Mouse (Mus musculus) bone marrow, adult 2 months (tissue): Measurements from ENCODE around the gene Hsd17b1. TPM values are rescaled to one million over a fixed set of nuclear protein-coding genes. Genes with fewer than 3 reads are reported as not detected.

ENCODE experiments used
- H3K27ac ChIP-seq: fragments of 200-500 bp; 2 replicates; pipeline ENCODE4 v1.5.1; 2012; ENCODE audit warnings: low read depth, mild to moderate bottlenecking, control low read depth, inconsistent platforms, low read length; ENCODE audit not compliant: control insufficient read depth, poor library complexity, insufficient read depth
- H3K4me1 ChIP-seq: fragments of 200-500 bp; 2 replicates; pipeline ENCODE4 v1.6.1; 2011; ENCODE audit warnings: low read length; ENCODE audit not compliant: control insufficient read depth, insufficient read depth
- H3K4me3 ChIP-seq: fragments of 200-500 bp; replicated peaks from 2 replicates; pipeline ENCODE3; 2011; ENCODE audit warnings: mild to moderate bottlenecking, low read depth, low read length, control low read depth; ENCODE audit not compliant: control insufficient read depth
- CTCF ChIP-seq: fragments of 200-500 bp; IDR thresholded peaks from 2 replicates; pipeline ENCODE4 v1.5.1; 2011; ENCODE audit warnings: low read length, control low read depth; ENCODE audit not compliant: control insufficient read depth, insufficient read depth
- POLR2A ChIP-seq: fragments of 200-500 bp; IDR thresholded peaks from 2 replicates; pipeline ENCODE4 v1.6.1; 2011; ENCODE audit warnings: low read depth, mild to moderate bottlenecking, control low read depth, low read length, borderline replicate concordance; ENCODE audit not compliant: control insufficient read depth
- WGBS: fragments of 180-500 bp; shearing (Covaris S2); methylation state at CpG from one replicate; pipeline ENCODE4 v1.1.7; 2018; 5-methylcytosine and 5-hydroxymethylcytosine counted together
- polyA plus RNA-seq: library from polyadenylated mRNA; stranded (reverse); fragments of >200 nt; gene quantifications from 2 replicates; pipeline ENCODE4 v1.2.4, GENCODE M21; 2011; ENCODE audit warnings: low replicate concordance; ENCODE audit not compliant: missing spikeins, insufficient read depth, insufficient read length

Gene Hsd17b1
- polyA plus RNA-seq, 1 experiment, result 2.3 TPM

DNA sequence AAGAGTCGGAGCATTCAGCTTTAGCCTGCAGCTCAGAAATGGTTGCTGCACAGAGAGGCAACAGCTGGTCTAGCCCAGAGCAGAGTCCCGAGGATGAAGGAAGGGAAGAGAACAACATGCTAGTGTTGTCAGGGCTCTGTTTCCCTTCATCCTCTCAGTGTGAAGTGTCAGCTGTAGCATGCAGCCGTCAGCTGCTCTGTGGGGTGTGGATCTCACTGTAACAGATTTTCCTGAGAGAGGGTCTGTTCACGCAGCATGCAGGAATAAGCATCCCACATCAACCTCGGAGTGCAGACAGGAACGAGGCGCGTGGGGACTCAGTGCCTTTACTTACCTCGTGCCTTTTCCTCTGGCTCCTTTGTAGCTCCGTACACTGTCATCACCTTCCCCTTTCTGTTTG lies 40.4 kb upstream of the Hsd17b1 start:
- Histone ChIP-seq H3K27ac (no peak overlapping the region), H3K4me1 (no peaks in the 10 kb centered on the region), H3K4me3 (no peak overlapping the region)
- 94% methylated on average over 10 of the region's 10 CpGs for WGBS
- TF ChIP-seq CTCF, result no peak
- TF ChIP-seq POLR2A, result no peak

DNA sequence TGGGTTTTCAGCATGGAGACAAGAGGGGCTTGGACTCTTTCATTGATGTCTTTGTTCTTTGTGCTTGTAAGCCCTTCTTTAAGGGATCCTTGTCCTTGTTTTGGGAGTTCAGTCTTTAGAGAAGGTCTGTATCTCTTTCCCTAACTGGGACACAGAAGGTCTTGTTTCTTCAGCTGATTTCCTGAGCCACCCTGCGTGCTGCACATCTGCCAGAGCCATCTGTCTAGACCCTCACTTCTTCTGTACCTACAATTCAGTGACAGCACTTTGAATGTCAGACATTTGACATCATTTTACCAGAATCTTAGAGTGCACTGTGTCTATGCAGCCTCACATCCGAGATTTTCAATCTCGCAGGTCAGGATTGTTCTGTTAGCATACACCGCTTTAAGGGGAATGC lies 32.4 kb upstream of the Hsd17b1 start:
- H3K4me1 ChIP-seq, result peaks cover under 1% of the 10 kb centered on the region; the same call in 1 of the 2 replicates
- no peak for TF ChIP-seq CTCF
- TF ChIP-seq POLR2A, result no peak
- WGBS, result 90% methylated on average over 4 of the region's 4 CpGs
- H3K27ac ChIP-seq, result no peak overlapping the region
- no peak overlapping the region for H3K4me3 ChIP-seq

DNA sequence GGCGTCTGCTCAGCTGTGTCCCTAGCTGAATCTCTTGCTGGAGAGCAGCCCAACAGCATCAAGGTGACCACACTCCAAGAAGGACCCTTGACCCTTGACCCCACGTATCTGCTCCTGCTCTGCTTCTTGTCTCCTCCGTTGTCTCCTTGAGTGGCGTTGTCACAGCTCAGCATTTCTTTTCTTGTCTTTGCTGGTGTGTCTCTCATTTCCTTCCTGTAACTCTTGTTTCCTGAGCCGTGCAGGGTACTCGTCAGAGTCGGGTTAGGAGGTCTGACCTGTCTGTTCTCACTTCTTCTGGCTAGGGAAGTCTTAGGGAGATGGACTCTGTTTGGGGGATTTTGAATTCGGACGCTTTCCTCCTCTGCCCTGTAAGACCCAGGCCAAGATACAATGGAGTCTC lies 31.8 kb upstream of the Hsd17b1 start:
- Histone ChIP-seq H3K4me3 (no peak overlapping the region), H3K27ac (no peak overlapping the region), H3K4me1 (peaks cover 3% of the 10 kb centered on the region; the same call in 1 of the 2 replicates)
- 25% methylated on average over 9 of the region's 9 CpGs for WGBS
- no peak for TF ChIP-seq POLR2A
- no peak for TF ChIP-seq CTCF

DNA sequence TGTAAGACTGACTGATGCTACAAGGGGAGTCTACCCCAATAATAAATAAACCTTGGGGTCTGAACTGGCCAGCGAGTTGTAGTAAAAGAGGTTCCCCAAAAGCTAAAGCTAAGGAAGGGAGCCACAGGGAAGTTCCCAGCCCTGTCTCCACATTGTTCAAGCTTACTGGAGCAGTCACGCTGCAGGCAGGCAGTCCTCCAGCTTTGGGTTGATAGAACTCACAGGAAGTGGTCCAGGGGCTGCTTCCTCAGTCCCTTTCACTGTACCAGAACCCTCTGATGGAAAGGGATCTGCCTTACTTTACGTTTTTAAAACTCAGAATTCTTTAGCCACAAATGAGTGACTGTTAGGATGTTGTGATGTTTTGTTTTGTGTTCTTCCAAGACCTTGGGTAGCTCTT lies 30.7 kb upstream of the Hsd17b1 start:
- WGBS, result 48% methylated on average over 3 of the region's 3 CpGs
- peaks cover 4% of the 10 kb centered on the region; the same call in 1 of the 2 replicates for H3K4me1 ChIP-seq
- TF ChIP-seq CTCF (no peak), POLR2A (no peak)

DNA sequence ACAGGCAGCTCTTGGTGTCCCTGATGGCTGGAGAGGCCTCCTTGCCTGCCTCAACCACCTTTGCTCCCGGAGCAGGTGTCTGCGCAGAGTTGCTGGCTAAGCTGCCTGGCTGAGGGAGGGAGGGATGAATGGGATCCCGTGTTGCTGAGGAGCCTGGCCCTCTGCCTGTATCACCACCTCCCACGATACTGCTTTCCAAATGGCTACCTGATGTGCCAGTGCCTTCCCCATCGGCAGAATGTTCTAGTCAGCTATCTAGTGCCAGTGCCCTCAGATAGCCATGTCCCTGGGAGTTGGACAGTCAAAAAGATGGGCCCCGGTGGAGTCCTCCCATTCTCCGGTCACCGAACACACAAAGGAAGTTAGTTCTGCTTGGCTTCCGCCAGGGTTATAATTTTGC lies 27.9 kb upstream of the Hsd17b1 start:
- TF ChIP-seq CTCF (no peak), POLR2A (no peak)
- WGBS, result 90% methylated on average over 9 of the region's 9 CpGs
- Histone ChIP-seq H3K4me1 (peaks cover 4% of the 10 kb centered on the region), H3K4me3 (no peak overlapping the region), H3K27ac (no peak overlapping the region)

More for the DNA sequence above, 30.7 kb upstream of the Hsd17b1 start:
- no peak overlapping the region for H3K4me3 ChIP-seq
- no peak overlapping the region for H3K27ac ChIP-seq

DNA sequence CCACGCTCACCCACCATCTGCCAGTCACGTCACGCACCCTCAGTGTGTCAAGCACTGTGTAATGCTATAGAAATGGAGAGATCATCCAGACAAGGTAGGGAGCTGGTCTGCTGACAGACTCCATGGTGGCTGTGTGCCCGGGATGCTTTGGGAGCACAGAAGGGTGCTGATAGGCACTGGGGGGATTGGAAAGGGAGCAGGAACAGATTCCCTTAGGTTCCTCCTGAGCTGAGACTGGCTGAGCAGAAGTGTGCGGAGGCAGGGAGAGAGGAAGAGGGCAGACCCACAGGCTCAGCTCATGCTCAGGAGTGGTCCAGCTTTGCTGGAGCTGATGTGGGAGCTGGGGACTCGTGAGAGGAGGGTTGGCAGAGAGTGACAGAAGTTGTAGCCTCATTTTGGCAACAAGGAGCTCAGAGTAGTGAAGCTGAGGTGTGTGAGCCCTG lies 27.1 kb upstream of the Hsd17b1 start:
- Histone ChIP-seq H3K27ac (peak overlapping the region; percentile 32; the same call in 1 of the 2 replicates), H3K4me3 (no peak overlapping the region), H3K4me1 (peaks cover 4% of the 10 kb centered on the region)
- 90% methylated on average over 6 of the region's 6 CpGs for WGBS
- TF ChIP-seq CTCF (no peak), POLR2A (no peak)

DNA sequence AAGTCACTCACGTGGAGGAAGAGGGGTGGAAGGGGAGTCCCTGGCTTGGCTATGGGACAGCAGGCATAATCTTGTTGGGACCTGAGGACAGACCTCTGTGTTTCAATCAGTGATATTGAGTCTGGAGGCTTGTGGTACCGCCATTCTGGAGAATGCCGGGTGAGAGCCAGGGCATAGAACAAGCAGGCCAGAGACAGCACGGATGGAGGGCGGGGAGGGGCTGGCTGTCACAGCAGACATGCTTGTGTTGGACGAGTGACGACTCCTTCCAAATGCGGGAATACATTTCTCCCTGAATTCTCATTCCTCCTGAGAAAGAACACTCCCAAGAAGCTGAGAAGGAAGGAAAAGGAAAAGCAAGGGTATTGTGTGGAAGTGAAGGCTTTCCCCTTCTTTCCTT lies 26.6 kb upstream of the Hsd17b1 start:
- 87% methylated on average over 8 of the region's 8 CpGs for WGBS
- TF ChIP-seq POLR2A (no peak), CTCF (no peak)
- no peak overlapping the region; the same call in 1 of the 2 replicates for H3K27ac ChIP-seq
- H3K4me3 ChIP-seq, result no peak overlapping the region
- peaks cover 4% of the 10 kb centered on the region for H3K4me1 ChIP-seq

DNA sequence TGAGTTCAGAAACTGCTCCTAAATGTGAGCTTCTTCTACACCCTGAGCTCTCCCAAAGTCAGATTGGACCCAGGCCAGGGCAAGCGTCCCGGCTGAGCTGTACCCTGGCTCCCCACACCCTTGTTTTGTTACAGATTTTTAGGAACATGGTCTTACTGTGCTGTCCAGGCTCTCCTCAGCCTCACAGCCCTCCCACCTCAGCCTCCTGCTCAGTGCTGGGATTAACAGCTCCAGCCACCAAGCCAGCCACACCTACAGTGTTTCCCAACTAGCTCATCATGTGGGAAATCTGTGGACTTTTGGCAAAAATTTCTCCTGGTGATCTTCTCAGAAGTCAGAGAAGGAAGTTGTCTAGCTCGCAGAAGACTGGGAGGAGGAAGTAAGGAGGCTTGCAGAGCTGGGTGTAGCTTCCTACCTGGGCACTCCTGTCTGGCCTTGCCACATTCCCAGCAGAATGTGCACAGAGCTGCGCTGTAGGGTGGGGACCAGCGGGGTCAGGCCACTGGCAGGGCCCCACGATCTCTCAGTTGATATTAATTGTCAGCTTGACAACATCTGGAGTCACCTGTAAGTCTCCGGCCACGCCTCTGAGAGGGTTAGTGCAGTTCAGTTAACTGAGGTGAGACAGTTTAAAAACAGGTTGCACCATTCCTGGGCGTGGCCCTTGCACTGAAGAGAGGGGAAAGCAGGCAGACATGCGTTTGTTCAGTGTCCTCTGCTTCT lies 25.3 kb upstream of the Hsd17b1 start:
- H3K4me1 ChIP-seq, result peaks cover 4% of the 10 kb centered on the region
- TF ChIP-seq POLR2A (no peak), CTCF (no peak)
- peak overlapping the region; percentile 84 for H3K27ac ChIP-seq
- 38% methylated on average over 10 of the region's 10 CpGs for WGBS
- no peak overlapping the region for H3K4me3 ChIP-seq

DNA sequence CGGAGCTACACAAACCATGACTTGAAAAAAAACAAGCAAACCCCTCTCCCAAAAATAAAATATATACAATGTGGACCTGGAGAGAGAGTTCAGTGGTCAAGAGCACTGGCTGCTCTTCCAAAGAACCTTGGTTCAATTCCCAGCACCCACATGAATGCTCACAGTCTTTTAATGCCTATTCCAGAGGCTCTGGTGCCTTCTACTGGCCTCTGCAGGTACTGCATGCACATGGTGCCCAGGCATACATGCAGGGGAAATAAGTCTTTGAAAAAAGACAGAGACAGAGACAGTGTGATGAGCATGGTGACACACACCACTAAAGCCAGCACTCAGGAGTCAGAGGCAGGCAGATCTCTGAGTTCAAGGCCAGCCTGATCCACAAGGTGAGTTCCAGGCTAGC lies 24.2 kb upstream of the Hsd17b1 start:
- H3K27ac ChIP-seq, result no peak overlapping the region
- H3K4me1 ChIP-seq, result peaks cover 4% of the 10 kb centered on the region
- TF ChIP-seq POLR2A (no peak), CTCF (peak; percentile 34; the same call in 1 of the 2 replicates)
- WGBS, result 94% methylated on average over 1 of the region's 1 CpGs
- no peak overlapping the region for H3K4me3 ChIP-seq
